Mouse (Mus musculus): ENCODE data around the gene Plcb3. TPM values are rescaled to one million over a fixed set of nuclear protein-coding genes. Genes with fewer than 3 reads are reported as not detected.
A peak's percentile ranks its signal among the peaks of the same experiment; 100 is the strongest.

The Plcb3 gene
- polyA plus RNA-seq, 1 experiment from 2014 or later: 18.1 TPM

DNA sequence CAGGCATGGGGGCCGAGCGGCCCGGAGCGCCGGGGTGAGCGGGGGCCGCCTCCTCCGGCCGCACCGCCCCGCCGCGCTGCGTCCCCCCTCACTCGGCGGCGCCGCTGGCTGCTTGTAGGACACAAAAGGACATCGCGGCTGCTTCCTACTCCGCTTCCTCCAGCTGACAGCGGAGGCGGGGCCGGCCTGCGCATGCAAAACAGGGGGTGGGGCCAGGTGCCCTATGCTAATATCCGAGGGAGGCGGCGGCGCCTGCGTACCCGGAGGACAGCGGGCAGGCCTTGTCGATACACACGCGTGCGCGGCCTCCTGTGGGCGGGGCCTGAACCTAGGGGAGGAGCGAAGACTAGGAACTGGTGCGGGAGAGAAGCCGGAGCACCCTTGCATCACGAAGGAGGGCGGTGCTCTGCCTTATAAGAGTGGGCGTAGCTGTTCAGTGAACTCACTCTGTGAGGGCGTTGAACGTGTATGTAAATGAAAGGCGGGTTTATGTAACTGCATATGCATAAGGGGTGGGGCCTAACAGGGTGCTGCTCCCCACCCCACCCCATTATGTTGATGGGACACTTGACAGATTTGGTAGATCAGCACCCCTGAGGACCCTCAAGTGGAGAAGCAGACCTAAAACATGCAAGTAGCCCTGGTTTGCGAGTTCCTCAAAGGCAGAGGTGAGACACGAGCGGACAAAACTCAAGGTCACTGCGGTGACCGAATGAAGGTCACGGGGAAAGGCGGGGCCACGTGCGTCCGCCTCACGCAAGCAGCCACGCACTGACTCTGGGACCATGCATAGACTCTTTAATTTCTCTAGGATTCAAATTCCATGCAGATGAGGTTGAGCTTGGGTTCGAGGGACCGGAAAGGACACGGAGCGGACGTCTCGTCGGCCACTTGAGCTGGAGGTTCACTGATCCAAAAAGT lies 54.4 kb downstream of the Plcb3 start, which contains the start of gene Esrra:
Gene Esrra (minus strand): TSS at position 167 of the 921 bp plus-strand sequence.
- ATAC-seq (ENCODE audit: extremely low read depth, insufficient number of reproducible peaks, low FRiP score, low TSS enrichment): peak; percentile 92
- Histone ChIP-seq H3K4me1 (peaks cover 57% of the 10 kb centered on the region), H3K4me2 (peak within 1 kb of the TSS; percentile 95), H3K9me3 (no peaks in the 10 kb centered on the region; the same call in 1 of the 2 replicates), H3K36me3 (peaks cover 26% of the 10 kb centered on the region), H3K9ac (peak within 1 kb of the TSS; percentile 94), H3K27ac (replicated peaks) (peak within 1 kb of the TSS; percentile 95), H3K27me3 (replicated peaks) (peaks cover 37% of the 10 kb centered on the region), H3K4me3 (peak within 1 kb of the TSS; percentile 79)
- WGBS: under 1% methylated on average over 65 of the region's 66 CpGs

GRCm38 (mm10) chr19:6920741-6921636 lies 55.3 kb downstream of the Plcb3 start:
- peaks cover 31% of the 10 kb centered on the region for H3K36me3 ChIP-seq
- 2% methylated on average over 36 of the region's 48 CpGs for WGBS
- H3K27me3 ChIP-seq (replicated peaks): peaks cover 28% of the 10 kb centered on the region
- no peak for ATAC-seq (ENCODE audit: extremely low read depth, insufficient number of reproducible peaks, low FRiP score, low TSS enrichment)
- peak overlapping the region; percentile 95 for H3K4me2 ChIP-seq
- no peaks in the 10 kb centered on the region; the same call in 1 of the 2 replicates for H3K9me3 ChIP-seq
- peak overlapping the region; percentile 95 for H3K27ac ChIP-seq (replicated peaks)
- peak overlapping the region; percentile 79 for H3K4me3 ChIP-seq
- H3K4me1 ChIP-seq: peaks cover 56% of the 10 kb centered on the region
- peak overlapping the region; percentile 94 for H3K9ac ChIP-seq

DNA sequence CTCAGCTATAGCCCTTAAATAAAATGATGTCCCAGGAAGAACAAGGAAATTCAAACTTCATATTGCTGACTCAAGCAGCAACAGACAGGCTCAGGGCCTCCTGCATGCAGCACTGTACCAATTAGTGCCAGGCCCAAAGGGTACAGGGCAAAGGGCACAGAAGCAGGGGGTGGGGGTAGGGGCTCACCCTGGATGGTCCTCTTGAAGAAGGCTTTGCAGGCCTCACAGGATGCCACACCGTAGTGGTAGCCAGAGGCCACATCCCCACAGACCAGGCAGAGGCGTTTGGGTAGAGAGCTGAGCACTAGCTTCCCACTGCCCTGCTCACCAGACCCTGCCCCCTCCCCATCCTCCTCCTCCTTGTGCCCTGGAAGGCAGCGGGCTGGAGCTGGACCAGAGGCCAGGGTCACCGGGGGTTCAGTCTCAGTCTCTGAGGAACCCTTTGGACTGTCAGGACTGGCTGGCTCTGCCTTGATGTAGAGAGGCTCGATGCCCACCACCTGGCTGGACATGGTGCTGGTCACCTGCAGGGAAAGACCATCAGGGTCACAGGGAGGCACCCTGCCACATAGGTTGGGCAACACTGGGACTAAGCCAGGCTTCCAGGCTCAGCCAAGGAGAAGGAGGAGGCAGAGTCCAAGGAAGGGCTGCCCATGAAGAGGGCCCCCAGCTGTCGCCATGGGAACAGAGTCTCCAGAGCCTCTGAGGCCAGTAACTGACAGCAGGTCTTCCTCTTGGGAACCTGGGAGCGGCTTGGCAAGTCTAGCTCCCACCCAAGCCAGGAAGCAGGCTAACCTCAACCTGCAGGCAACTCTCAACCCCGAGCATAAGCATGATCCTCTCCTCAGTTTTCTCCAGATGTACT lies 56.2 kb downstream of the Plcb3 start:
- Histone ChIP-seq H3K27ac (replicated peaks) (peak overlapping the region; percentile 95), H3K4me3 (peak overlapping the region; percentile 79), H3K4me1 (peaks cover 56% of the 10 kb centered on the region), H3K9me3 (no peaks in the 10 kb centered on the region), H3K4me2 (peak overlapping the region; percentile 95), H3K27me3 (replicated peaks) (peaks cover 19% of the 10 kb centered on the region), H3K9ac (peak overlapping the region; percentile 94), H3K36me3 (peaks cover 35% of the 10 kb centered on the region)
- WGBS: 43% methylated on average over 8 of the region's 8 CpGs
- ATAC-seq (ENCODE audit: extremely low read depth, insufficient number of reproducible peaks, low FRiP score, low TSS enrichment): no peak

GRCm38 (mm10) chr19:6919431-6919830 lies 56.8 kb downstream of the Plcb3 start:
- H3K4me1 ChIP-seq: peaks cover 51% of the 10 kb centered on the region
- H3K27me3 ChIP-seq (replicated peaks): peaks cover 13% of the 10 kb centered on the region
- no peak for ATAC-seq (ENCODE audit: extremely low read depth, insufficient number of reproducible peaks, low FRiP score, low TSS enrichment)
- peaks cover 37% of the 10 kb centered on the region for H3K36me3 ChIP-seq
- peak overlapping the region; percentile 79; the same call in 1 of the 2 replicates for H3K4me3 ChIP-seq
- H3K9ac ChIP-seq: peak overlapping the region; percentile 94
- H3K4me2 ChIP-seq: peak overlapping the region; percentile 95
- no peaks in the 10 kb centered on the region for H3K9me3 ChIP-seq
- 0 out of 2 replicates have a peak overlapping the region, but pooled peaks have one; percentile 95 for H3K27ac ChIP-seq (replicated peaks)

GRCm38 (mm10) chr19:6918321-6918720 lies 57.9 kb downstream of the Plcb3 start:
- 80% methylated on average over 4 of the region's 4 CpGs for WGBS
- Histone ChIP-seq H3K4me2 (no peak overlapping the region), H3K4me1 (peaks cover 48% of the 10 kb centered on the region), H3K9ac (no peak overlapping the region), H3K27ac (replicated peaks) (no peak overlapping the region), H3K4me3 (no peak overlapping the region), H3K9me3 (no peaks in the 10 kb centered on the region), H3K27me3 (replicated peaks) (peaks cover 3% of the 10 kb centered on the region), H3K36me3 (peaks cover 48% of the 10 kb centered on the region)
- no peak for ATAC-seq (ENCODE audit: extremely low read depth, insufficient number of reproducible peaks, low FRiP score, low TSS enrichment)

- Histone ChIP-seq H3K4me3 (no peak overlapping the region), H3K9ac (0 out of 2 replicates have a peak overlapping the region, but pooled peaks have one; percentile 10), H3K9me3 (no peaks in the 10 kb centered on the region), H3K36me3 (peaks cover 66% of the 10 kb centered on the region), H3K27ac (replicated peaks) (no peak overlapping the region), H3K4me1 (peaks cover 41% of the 10 kb centered on the region), H3K27me3 (replicated peaks) (no peaks in the 10 kb centered on the region), H3K4me2 (no peak overlapping the region)
- 73% methylated on average over 4 of the region's 4 CpGs for WGBS
- no peak for ATAC-seq (ENCODE audit: extremely low read depth, insufficient number of reproducible peaks, low FRiP score, low TSS enrichment)
Measured at GRCm38 (mm10) chr19:6916496-6916895, 59.8 kb downstream of the Plcb3 start.

- WGBS: 42% methylated on average over 4 of the region's 4 CpGs
- ATAC-seq (ENCODE audit: extremely low read depth, insufficient number of reproducible peaks, low FRiP score, low TSS enrichment): no peak
Measured at GRCm38 (mm10) chr19:6915276-6915675, 61.0 kb downstream of the Plcb3 start.

DNA sequence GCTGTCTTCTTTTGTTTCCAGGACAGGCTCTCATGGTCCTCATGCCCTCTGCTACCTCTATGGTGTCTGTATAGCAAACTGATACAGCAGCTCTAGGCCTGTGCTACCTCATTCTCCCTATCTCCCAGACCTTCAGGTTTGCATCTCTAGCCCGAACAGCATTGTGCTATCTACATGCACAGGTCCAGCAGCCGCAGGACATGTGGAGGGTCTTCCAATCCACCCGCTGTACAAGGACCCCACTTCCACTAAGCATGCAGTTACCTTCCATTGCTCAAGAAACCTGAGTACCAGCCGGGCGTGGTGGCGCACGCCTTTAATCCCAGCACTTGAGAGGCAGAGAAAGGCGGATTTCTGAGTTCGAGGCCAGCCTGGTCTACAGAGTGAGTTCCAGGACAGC lies 61.7 kb downstream of the Plcb3 start:
- WGBS: 87% methylated on average over 9 of the region's 9 CpGs
- peaks cover 70% of the 10 kb centered on the region for H3K36me3 ChIP-seq
- no peak overlapping the region for H3K4me3 ChIP-seq
- H3K27ac ChIP-seq (replicated peaks): no peak overlapping the region
- H3K9ac ChIP-seq: no peak overlapping the region
- peaks cover 34% of the 10 kb centered on the region for H3K4me1 ChIP-seq
- ATAC-seq (ENCODE audit: extremely low read depth, insufficient number of reproducible peaks, low FRiP score, low TSS enrichment): no peak
- no peaks in the 10 kb centered on the region for H3K27me3 ChIP-seq (replicated peaks)
- no peak overlapping the region for H3K4me2 ChIP-seq
- H3K9me3 ChIP-seq: no peaks in the 10 kb centered on the region

More at GRCm38 (mm10) chr19:6915276-6915675, 61.0 kb downstream of the Plcb3 start:
- Histone ChIP-seq H3K27me3 (replicated peaks) (no peaks in the 10 kb centered on the region), H3K9me3 (no peaks in the 10 kb centered on the region), H3K9ac (0 out of 2 replicates have a peak overlapping the region, but pooled peaks have one; percentile 33), H3K27ac (replicated peaks) (no peak overlapping the region), H3K4me3 (no peak overlapping the region), H3K36me3 (peaks cover 73% of the 10 kb centered on the region), H3K4me1 (peaks cover 42% of the 10 kb centered on the region), H3K4me2 (no peak overlapping the region)

DNA sequence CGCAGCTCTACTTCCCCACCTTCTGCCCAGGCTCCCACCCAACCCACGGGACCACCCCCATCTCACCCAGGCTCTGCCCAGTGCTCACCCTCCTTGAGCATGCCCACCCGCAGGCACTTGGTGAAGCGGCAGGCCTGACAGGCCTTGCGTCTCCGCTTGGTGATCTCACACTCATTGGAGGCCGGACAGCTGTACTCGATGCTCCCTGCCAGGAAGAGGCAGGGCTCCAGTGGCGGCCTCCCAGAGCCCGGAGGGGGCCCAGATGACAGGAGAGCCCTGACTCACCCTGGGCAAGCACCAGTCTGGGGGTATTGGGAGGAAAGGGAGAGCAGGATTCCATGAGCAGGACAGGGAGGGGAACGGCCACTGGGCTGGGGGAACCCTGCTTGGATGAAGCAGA lies 62.3 kb downstream of the Plcb3 start:
- H3K4me2 ChIP-seq: no peak overlapping the region
- peaks cover 65% of the 10 kb centered on the region for H3K36me3 ChIP-seq
- peaks cover 29% of the 10 kb centered on the region for H3K4me1 ChIP-seq
- H3K27me3 ChIP-seq (replicated peaks): no peaks in the 10 kb centered on the region
- H3K4me3 ChIP-seq: no peak overlapping the region
- 75% methylated on average over 11 of the region's 11 CpGs for WGBS
- no peak overlapping the region for H3K27ac ChIP-seq (replicated peaks)
- ATAC-seq (ENCODE audit: extremely low read depth, insufficient number of reproducible peaks, low FRiP score, low TSS enrichment): no peak
- 0 out of 2 replicates have a peak overlapping the region, but pooled peaks have one; percentile 12 for H3K9ac ChIP-seq
- H3K9me3 ChIP-seq: no peaks in the 10 kb centered on the region

DNA sequence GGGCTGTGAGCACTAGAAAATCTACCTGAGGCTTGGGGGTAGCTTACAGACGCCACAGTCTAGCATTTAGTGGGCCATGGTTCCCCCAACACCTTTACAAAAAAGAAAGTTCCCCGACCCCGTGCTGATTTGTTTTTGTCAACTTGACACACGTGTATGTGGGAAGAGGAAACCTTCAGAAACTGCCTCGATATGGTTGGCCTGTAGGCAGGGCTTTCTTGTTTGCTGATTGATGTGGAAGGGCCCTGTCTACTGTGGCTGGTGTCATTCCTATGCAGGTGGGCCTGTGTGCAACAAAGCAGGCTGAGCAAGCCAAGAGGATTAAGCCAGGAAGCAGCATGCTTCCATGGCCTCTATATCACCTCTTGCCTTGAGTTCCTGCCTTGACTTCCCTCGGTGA lies 63.2 kb downstream of the Plcb3 start:
- no peak for ATAC-seq (ENCODE audit: extremely low read depth, insufficient number of reproducible peaks, low FRiP score, low TSS enrichment)
- Histone ChIP-seq H3K9me3 (no peaks in the 10 kb centered on the region), H3K4me1 (peaks cover 37% of the 10 kb centered on the region), H3K27ac (replicated peaks) (no peak overlapping the region), H3K27me3 (replicated peaks) (no peaks in the 10 kb centered on the region), H3K4me3 (no peak overlapping the region), H3K9ac (no peak overlapping the region), H3K4me2 (no peak overlapping the region), H3K36me3 (peaks cover 55% of the 10 kb centered on the region)
- WGBS: 86% methylated on average over 6 of the region's 6 CpGs

Measured in heart, embryonic 13.5 days (tissue).